Mouse (Mus musculus): ENCODE results near the gene Meltf. TPM values are rescaled to one million over a fixed set of nuclear protein-coding genes. Genes with fewer than 3 reads are reported as not detected.
A peak's percentile ranks its signal among the peaks of the same experiment; 100 is the strongest.

Gene Meltf
- polyA plus RNA-seq, 2 experiments, result 0.03 to 0.06 TPM

GRCm38 (mm10) chr16:31883902-31884301 is 5.3 kb downstream of the Meltf start:
- H3K9ac ChIP-seq (replicated peaks), result no peak overlapping the region
- H3K27ac ChIP-seq, result no peak overlapping the region
- H3K27me3 ChIP-seq (ENCODE audit: control insufficient read depth, insufficient read depth, low read length), result no peaks in the 10 kb centered on the region
- DNase-seq (ENCODE audit: low read depth in 3 of 3, low spot score in 3 of 3) (no peak), ATAC-seq (ENCODE audit: insufficient read depth) (no peak)
- no peak overlapping the region for H3K4me3 ChIP-seq (ENCODE audit: insufficient read depth in 1 of 2, low read depth in 2 of 2, low read length in 2 of 2)
- peaks cover 0 to 4% of the 10 kb centered on the region in 2 experiments; a peak in 2 of 4 replicates for H3K4me1 ChIP-seq (replicated peaks; ENCODE audit: control insufficient read depth in 2 of 2, insufficient read depth in 2 of 2, low read length in 1 of 2)
- WGBS (ENCODE audit: insufficient replicate concordance), result 21% methylated on average over 6 of the region's 6 CpGs
- H3K9me3 ChIP-seq (ENCODE audit: control insufficient read depth, low read length), result no peaks in the 10 kb centered on the region
- no peak for TF ChIP-seq EP300 (IDR thresholded peaks at IDR 0.05; ENCODE audit: low read depth)
- TF ChIP-seq CTCF (IDR thresholded peaks at IDR 0.05; ENCODE audit: low read depth), result no peak
- no peak overlapping the region for H3K4me2 ChIP-seq (ENCODE audit: low read depth)
- no peaks in the 10 kb centered on the region for H3K36me3 ChIP-seq (replicated peaks; ENCODE audit: control insufficient read depth, insufficient read depth, low read depth)

- no peak overlapping the region for H3K4me2 ChIP-seq (ENCODE audit: low read depth)
- DNase-seq (ENCODE audit: low read depth in 3 of 3, low spot score in 3 of 3) (no peak), ATAC-seq (ENCODE audit: insufficient read depth) (no peak)
- no peaks in the 10 kb centered on the region for H3K36me3 ChIP-seq (replicated peaks; ENCODE audit: control insufficient read depth, insufficient read depth, low read depth)
- 65% methylated on average over 7 of the region's 7 CpGs for WGBS (ENCODE audit: insufficient replicate concordance)
- H3K9me3 ChIP-seq (ENCODE audit: control insufficient read depth, low read length), result no peaks in the 10 kb centered on the region
- no peaks in the 10 kb centered on the region for H3K27me3 ChIP-seq (ENCODE audit: control insufficient read depth, insufficient read depth, low read length)
- TF ChIP-seq EP300 (IDR thresholded peaks at IDR 0.05; ENCODE audit: low read depth) (no peak), CTCF (IDR thresholded peaks at IDR 0.05; ENCODE audit: low read depth) (no peak)
- H3K9ac ChIP-seq (replicated peaks), result no peak overlapping the region
- H3K27ac ChIP-seq, result no peak overlapping the region
- H3K4me3 ChIP-seq (ENCODE audit: insufficient read depth in 1 of 2, low read depth in 2 of 2, low read length in 2 of 2), result no peak overlapping the region
- H3K4me1 ChIP-seq (replicated peaks; ENCODE audit: control insufficient read depth in 2 of 2, insufficient read depth in 2 of 2, low read length in 1 of 2), result no peaks in the 10 kb centered on the region
Measured at GRCm38 (mm10) chr16:31890907-31891306, 12.3 kb downstream of the Meltf start.

GRCm38 (mm10) chr16:31893396-31894141 is 15.0 kb downstream of the Meltf start:
- ATAC-seq (ENCODE audit: insufficient read depth), result no peak
- no peaks in the 10 kb centered on the region for H3K9me3 ChIP-seq (ENCODE audit: control insufficient read depth, low read length)
- H3K27ac ChIP-seq, result no peak overlapping the region
- H3K36me3 ChIP-seq (replicated peaks; ENCODE audit: control insufficient read depth, insufficient read depth, low read depth), result no peaks in the 10 kb centered on the region
- no peak overlapping the region for H3K4me2 ChIP-seq (ENCODE audit: low read depth)
- no peak for TF ChIP-seq EP300 (IDR thresholded peaks at IDR 0.05; ENCODE audit: low read depth)
- TF ChIP-seq CTCF (IDR thresholded peaks at IDR 0.05; ENCODE audit: low read depth), result no peak
- DNase-seq (ENCODE audit: low read depth in 3 of 3, low spot score in 3 of 3), result no peak
- H3K27me3 ChIP-seq (ENCODE audit: control insufficient read depth, insufficient read depth, low read length), result no peaks in the 10 kb centered on the region
- WGBS (ENCODE audit: insufficient replicate concordance), result 69% methylated on average over 5 of the region's 5 CpGs
- no peak overlapping the region for H3K4me3 ChIP-seq (ENCODE audit: insufficient read depth in 1 of 2, low read depth in 2 of 2, low read length in 2 of 2)
- H3K9ac ChIP-seq (replicated peaks), result no peak overlapping the region
- no peaks in the 10 kb centered on the region for H3K4me1 ChIP-seq (replicated peaks; ENCODE audit: control insufficient read depth in 2 of 2, insufficient read depth in 2 of 2, low read length in 1 of 2)

- no peak overlapping the region for H3K4me3 ChIP-seq (ENCODE audit: insufficient read depth in 1 of 2, low read depth in 2 of 2, low read length in 2 of 2)
- 16% methylated on average over 29 of the region's 29 CpGs for WGBS (ENCODE audit: insufficient replicate concordance)
Measured at GRCm38 (mm10) chr16:31896971-31897774, 18.6 kb downstream of the Meltf start.

More at GRCm38 (mm10) chr16:31896971-31897774, 18.6 kb downstream of the Meltf start:
- no peaks in the 10 kb centered on the region for H3K27me3 ChIP-seq (ENCODE audit: control insufficient read depth, insufficient read depth, low read length)
- no peak for DNase-seq (ENCODE audit: low read depth in 3 of 3, low spot score in 3 of 3)
- no peak overlapping the region for H3K27ac ChIP-seq
- TF ChIP-seq EP300 (IDR thresholded peaks at IDR 0.05; ENCODE audit: low read depth) (no peak), CTCF (IDR thresholded peaks at IDR 0.05; ENCODE audit: low read depth) (peak; percentile 26; the same call in 1 of the 2 replicates)
- H3K36me3 ChIP-seq (replicated peaks; ENCODE audit: control insufficient read depth, insufficient read depth, low read depth), result no peaks in the 10 kb centered on the region
- no peaks in the 10 kb centered on the region for H3K4me1 ChIP-seq (replicated peaks; ENCODE audit: control insufficient read depth in 2 of 2, insufficient read depth in 2 of 2, low read length in 1 of 2)
- ATAC-seq (ENCODE audit: insufficient read depth), result no peak
- no peak overlapping the region for H3K9ac ChIP-seq (replicated peaks)
- H3K9me3 ChIP-seq (ENCODE audit: control insufficient read depth, low read length), result no peaks in the 10 kb centered on the region
- peak overlapping the region; percentile 25 for H3K4me2 ChIP-seq (ENCODE audit: low read depth)
